Mouse (Mus musculus) layer of hippocampus, postnatal 14 days (tissue): ENCODE results near the gene Anapc15-ps. TPM values are rescaled to one million over a fixed set of nuclear protein-coding genes. Genes with fewer than 3 reads are reported as not detected.

Experiments
- DNase-seq, 2 experiments: peaks; one replicate each; pipeline ENCODE4 v3.0.0; 2021 to 2022; ENCODE audit warnings: low spot score in 2 of 2, mixed read lengths in 1 of 2
- long read RNA-seq, 2 experiments: library from polyadenylated mRNA; stranded (forward); transcript quantifications; one replicate each; pipeline ENCODE4 v2.0.0; 2021
- total RNA-seq, 2 experiments: library from RNA; stranded (reverse); gene quantifications; 2 replicates each; pipeline ENCODE4 v1.2.3; 2021

Anapc15-ps gene
- not detected for total RNA-seq
- long read RNA-seq, experiment 1: 0 reads
- long read RNA-seq, experiment 2: 0 reads

DNA sequence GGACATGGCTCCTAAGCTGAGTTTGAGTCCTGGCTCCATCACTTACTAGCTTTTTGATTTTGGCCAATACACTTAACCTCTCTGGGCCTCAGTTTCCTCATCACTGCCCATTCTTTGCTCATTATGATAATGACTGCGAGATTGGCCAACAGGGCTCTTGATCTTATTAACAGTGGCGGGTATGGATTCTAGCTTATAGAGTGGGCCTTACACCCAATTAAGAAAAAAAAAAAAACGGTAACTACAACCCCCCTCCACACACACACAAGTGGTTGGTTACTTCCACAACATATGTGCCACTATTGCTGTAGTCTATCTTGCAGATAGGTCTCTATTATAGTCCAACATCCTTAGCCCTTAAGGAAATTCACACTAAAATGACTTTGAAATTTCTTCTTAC is at the start of gene Anapc15-ps:
TSS of gene Anapc15-ps (minus strand) at position 101 of the 400 bp plus-strand sequence.
- DNase-seq: no peak

DNA sequence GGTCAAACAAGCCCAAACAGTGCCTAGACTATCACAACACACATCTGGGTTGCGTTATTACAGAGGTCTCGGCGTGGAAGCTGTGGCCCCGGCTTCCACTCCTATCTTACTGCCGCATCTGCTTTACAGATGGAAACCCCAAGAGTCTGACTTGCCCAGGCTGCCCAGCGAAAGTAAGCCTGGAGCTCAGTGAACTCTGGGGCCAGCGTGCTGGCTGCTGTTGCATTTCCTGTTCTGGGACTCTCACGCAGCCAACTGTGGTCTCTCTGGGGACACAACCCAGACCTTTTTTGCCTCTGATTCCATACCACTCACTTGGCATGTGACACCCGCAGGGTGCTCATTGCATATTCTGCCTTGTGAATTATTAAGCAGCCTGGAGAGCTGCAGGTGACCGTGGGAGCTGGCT is 49.0 kb upstream of the Anapc15-ps start:
- DNase-seq: no peak

DNA sequence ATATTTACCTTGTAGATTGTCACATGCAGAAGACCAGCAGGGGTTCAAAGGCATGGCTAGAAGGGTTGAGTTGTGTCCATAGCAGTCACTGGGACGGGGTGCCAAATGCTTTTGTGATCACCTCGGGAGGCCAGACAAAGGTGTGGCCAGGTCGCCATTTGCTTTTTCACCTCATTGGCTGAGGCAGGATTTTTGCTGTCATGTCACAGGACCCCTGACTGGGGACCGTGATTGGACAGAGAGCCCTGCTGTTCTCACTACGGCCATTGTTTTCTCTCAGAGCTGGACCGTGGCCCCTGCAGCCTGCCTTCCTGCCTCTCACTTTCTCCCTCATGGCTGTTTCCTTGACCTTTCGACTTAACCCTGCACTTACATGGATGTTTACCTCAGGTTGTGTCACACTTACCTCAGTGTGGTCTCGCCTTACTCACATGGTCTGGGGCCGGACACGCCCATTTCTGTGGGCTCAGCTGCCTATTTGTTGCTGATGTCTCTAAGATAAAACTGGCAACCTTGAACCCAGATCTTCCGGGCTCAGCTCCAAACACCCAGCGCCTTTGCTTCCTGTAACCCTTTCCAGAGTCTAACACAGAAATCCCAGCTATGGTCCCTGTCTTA is 47.0 kb upstream of the Anapc15-ps start:
- DNase-seq: no peak

DNA sequence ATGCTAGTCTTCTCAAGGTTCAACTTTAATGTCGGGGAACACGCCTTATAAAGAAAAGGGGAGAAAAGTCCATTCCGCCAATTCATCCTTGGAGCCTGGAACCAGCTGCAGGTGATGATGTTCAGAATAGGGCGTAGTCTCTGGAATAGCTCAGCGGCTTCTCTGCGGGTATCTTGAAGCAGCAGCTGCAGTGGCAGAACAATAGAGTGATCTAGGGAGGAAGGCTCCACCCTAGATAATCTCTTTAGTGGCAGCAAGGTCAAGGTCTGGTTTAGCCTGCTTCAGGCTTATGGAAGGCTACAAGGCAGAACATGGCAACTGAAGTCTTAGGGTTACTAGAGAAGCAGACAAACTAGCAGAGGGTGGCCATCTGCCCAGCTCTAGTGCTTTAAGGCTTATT is 46.2 kb upstream of the Anapc15-ps start:
- no peak for DNase-seq

DNA sequence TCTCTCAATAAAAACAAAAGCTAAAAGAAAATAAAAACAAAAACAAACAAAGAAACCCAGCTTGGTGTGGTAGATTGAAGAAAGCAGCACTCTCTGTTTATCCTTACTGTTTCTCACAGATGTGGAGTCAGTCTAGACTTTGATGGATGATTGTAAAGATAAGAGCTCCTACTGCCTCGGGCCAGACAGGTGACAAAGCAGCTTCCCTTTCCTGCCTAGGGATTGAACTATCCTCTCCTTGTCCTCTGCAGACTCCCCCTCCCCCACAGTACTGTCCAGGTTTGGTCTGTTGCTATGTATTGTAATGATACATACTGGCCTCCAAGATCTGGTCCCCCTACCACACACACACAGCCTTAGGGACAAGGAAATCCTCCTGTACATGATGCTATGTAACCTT is 45.5 kb upstream of the Anapc15-ps start:
- DNase-seq: no peak

DNA sequence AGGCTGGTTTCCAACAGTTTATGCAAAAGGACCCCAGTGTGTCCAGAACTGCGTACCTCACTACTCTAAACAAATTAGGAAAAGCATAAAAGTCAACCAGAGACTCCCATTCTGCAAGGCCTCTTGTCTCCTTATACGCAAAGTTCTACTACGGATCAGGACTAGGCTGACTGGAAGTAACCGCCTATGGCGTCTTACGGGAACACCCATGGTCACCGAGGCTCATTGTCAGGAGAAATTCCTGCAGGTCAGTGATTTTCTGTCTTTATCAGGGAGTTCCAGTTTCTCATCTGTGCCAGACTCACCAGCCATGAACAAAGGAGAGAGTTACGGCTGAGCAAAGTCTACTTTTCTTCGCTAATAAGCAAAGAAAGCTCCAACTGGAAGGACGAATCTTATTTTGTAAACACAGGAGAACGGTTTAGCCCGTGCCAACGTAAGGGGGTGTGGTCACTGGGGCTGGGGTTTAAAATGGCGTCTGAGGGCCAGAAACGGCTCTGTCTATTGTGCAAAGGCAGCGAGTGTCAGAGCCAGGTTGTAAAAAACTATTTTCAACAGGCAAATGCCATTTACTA is 43.9 kb upstream of the Anapc15-ps start:
- no peak for DNase-seq

DNA sequence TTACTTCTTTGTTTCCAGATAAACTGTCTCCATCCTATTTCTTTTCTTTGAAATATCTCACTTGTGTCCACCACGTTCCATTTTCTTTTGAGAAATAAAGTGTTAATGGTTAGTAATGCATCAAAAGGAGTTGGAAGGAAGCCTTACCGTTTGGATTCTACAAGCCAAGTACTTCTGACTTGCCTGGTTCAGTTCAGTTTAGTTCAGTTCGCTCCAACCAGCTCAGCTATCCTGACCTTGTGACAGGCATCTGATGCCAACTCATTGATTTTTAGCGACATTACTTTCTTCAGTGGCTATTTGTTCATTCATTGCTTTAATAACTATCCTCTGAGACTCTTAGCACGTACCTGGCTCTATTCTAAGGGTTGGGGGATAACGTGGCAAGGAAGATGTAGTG is 42.4 kb upstream of the Anapc15-ps start:
- no peak for DNase-seq

DNA sequence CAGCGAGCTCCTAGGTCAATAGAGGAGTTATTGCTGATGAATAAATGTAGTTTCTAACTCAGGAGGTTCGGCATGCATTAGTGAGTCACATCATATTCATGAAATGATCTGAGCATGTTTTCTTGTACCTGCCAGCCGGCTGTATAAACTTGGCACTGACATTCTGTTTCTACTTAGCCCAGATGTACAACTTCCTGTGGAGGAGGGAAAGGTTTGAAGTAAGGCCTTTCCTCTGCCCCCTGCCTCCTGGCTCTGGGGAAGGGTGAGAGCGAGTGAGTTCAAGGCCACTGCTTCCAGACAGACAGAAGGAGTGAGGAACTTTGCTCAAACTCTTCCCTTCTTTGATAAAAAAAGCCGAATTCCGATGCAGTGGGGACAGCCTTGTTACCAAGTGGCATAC is 39.0 kb upstream of the Anapc15-ps start:
- no peak for DNase-seq

DNA sequence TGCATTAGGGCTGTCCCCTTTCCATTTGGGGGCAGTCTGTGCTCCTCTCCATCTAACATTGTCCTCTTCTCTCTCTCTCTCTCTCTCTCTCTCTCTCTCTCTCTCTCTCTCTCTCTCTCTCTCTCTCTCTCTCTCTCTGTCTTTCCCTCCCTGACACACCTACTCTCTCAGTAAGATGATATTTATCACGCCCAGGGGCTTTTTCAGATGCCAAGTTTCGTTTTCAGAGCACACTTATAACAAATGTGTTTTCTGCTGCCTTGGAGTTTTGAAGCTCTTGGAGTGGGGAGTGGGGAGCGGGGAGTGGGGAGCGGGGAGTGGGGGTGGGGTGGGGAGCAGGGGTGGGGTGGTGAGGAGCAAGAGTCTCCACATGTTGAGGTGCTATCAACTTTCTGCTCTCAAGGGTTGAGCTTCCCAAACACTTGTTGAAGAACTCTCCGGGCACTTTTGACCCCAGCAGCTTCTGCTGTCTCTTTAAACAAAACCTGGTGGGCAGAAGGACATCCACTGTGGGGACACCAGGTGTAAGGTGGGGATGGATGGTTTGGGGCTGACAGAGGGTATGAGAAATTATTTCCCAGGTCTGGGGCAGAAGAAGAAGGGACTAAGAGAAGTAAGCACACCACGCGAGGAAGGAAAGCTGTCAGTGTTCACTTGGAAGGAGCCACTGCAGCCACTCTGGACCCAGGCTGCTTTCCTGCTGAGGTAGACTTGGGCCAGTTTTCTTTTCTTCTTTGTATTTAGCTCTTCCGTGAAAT is 36.8 kb upstream of the Anapc15-ps start:
- DNase-seq: no peak

DNA sequence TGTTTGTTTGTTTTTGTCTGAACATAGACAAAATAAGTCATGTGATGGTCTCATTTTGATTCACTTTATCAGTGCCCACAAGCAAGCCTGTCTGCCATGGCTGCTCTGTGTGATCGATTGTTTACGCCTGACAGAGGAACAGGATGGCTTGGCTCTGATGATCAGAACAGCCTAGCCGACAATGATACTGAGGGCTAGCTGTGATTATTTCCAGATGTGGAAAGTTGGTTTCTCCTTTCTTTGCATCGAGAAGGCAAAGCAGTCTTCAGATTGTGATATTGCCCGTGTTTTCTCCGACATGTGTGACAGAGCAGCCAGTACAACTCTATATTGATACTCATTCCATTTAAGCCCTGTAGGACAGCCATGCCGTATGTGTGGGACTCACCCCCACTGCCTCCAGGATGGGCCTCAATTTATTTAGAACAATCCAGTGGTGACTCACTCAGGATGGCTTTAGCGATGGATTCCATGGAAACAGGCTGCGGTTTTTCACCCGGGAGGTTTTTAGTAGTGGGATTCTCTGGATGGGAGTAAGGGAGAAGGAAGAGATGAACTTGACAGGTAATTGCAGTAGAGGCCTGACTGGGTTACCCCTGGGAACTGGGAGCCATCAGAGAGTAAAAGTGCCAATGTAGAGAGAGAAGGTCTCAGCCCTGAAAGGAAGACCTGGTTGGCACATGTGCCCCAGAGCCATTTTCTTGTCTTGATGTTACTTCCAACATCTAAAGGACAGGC is 36.1 kb upstream of the Anapc15-ps start:
- DNase-seq: no peak

DNA sequence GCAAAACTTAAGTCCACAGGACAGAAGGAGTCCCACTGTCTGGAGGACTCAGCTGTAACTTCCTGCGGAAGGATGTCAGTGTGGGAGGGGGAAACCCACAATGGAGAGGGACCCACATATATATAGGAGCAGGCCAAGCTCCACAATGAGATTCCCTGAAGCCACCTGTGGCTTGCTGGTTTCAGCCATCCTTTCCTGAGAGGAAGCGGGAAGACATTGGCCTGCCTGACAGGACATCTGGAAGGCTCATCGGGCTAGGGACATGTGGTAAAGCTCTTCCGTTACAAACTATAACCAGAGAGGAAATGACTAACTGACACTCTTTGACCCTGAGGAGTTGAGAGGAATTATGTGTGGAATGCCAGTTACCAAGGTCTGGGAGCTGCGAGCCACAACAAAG is 34.8 kb upstream of the Anapc15-ps start:
- no peak for DNase-seq

DNA sequence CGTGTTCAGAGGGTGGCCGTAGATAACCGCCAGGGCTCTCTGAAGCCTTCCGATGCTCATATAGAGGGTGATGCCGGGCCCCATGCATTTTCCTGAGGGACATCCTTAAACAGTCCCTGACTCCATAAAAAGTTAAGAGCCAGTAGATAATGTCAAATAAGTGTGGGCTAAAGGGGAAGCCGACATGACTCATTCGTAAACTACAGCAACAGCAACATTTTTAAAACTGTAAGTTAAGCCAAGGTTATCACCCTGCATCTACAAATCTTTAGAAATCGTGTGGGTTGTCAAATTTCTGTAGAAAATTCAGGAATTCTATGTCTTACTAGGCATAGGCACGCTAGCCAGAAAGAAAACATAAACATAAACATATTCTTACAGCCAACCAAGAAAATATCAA is 33.6 kb upstream of the Anapc15-ps start:
- no peak for DNase-seq

DNA sequence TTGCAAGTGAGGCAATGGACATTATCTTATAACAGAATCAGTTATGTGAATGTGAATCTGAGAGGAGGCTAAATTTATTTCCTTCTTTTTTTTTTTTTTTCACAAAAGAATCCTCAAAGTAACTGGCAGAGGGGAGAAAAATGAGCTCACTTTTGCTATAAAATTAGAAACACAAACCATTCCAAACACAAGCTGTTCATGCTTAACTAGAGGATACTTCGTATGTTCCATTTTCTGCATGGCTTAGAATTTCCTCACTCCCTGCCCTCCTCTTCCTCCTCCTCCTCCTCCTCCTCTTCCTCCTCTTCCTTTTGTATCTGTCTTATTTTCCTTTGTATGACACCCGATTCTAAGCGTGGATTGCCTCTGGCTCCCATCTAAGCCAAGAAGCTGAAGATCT is 32.5 kb upstream of the Anapc15-ps start:
- DNase-seq: no peak

DNA sequence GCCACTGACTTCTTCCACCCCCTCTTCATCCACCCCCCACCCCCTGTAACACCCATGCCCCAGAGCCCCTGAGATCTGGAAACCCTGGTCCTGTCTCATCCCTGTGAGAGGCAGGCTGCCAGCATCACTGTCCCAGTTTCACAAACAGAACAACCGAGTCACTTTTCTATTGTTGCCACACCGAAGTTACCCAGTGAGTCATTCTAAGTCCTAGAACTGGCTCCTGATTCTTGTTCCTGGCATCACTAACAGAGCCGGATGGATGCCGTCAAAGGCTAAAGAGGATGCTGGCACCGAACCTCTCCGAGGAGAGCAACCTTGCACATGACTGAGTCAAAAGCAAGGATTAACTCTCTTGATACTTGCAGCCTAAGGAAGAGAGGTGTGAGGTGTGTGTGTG is 31.6 kb upstream of the Anapc15-ps start:
- DNase-seq: no peak

DNA sequence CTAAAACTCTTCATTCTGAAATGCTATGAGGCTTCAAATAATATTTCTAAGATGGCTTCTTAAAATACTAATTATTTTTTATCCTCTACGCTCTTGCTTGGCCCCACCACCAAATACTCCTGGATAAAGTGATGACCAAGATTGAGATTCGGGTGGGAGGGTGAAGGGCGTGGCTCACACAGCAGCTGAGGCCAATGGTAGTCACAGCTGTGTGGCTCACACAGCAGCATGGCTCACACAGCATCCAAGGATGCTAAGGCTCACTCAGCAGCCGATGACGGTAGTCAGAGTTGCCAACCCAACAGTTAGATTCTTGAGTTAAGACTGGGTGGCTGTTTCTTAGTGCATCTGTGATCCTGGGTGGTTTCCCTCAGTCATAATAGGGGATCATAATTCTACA is 30.5 kb upstream of the Anapc15-ps start:
- no peak for DNase-seq

DNA sequence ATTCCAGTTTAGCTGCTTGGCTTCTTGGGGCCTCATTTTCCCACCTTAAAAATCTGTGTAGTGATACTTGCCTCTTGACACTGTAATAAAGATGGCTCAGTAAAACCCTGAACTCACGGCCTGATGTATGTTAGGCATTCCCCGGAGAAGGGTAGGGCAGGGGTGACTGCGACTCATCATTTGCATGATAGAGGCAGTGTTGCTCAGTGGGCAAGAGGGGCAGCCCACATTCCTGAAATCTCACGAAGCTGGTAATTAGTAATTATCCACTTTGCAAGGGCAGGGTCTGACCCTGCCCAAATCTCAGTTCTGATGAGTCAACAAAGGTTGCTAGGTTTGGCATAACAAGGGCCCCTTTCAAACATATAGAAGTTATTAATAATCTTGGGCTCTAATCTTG is 27.2 kb upstream of the Anapc15-ps start:
- DNase-seq: no peak

DNA sequence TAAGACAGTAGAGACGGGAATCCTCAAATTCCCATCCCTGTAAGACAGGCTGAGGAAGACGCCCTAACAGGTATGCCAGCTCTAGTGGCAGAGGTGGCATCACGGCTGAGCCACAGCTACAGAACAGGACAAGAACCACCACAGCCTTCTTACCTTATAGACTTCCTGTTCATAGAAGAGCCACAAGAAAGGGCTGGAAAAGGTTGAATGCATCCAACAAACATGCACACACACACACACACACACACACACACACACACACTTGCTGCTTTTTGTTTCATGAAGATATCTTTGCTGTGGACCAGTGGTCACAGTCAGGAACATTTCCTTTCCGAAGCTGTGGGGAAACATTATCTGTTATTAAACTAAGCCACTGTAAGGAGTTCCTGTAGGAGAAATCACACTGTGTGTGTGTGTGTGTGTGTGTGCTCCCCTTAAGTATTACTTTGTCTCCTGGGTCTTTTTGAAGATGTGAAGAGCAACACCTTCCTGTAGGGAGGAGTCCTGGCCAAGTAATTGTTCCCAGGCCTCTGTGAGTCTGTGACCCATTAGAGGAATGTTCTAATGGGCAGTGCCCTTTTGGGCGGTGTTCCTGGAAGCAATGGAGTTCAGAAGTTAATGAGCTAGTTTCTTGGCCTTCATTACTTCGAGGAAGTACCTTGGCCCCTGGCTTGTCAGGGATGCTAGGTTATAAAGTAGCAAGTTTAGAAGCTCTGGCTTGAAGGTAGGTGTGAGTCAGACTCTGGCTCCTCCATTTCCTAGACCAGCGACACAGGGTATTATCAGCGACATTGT is 25.9 kb upstream of the Anapc15-ps start:
- DNase-seq: no peak

DNA sequence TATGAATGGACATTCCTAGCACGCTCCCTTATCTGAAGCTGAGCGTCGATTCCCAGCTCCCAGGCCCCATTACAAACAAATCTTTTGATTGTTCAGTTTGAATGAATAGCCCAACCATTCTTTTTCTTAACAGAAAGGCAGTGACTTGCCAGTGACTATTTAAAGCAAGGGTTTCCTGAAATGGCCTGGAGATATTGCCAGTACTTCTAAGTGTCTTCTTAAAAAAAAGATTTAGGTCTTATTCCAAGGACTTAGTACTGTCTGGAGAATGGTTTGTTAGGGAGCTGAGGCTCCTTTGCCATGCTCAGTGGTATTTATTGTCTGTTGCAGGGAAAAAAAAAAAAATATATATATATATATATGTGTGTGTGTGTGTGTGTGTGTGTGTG is 23.0 kb upstream of the Anapc15-ps start:
- no peak for DNase-seq

DNA sequence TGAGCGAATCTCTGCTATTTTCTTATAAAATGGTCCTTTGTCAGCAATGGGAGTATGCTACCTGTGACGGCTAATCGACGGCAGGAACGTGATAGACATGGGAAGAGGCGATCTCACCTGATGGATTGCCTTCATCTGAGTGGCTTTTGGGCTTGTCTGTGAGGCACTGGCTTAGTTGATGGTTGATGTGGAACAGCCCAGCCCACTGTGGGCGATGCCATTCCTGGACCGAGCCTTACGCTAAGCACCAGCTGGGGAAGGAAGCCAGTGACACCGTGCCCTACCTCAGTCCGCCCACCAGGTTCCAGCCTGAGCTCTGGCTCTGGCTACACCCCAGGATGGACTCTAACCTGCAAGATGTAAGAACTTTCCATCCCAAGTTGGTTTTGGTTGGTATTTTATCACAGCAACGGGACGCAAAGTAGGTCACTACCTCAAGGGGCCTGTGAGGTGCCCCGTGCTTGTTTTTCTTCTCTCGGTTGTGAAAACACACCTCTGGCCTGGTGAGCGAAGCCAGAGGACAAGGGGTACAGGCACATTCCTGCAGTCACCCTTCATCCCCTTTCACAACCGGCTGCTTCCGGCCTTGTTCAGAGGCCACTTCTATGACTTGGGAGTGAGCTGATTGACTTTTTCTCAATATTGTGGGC is 22.5 kb upstream of the Anapc15-ps start:
- DNase-seq: no peak

DNA sequence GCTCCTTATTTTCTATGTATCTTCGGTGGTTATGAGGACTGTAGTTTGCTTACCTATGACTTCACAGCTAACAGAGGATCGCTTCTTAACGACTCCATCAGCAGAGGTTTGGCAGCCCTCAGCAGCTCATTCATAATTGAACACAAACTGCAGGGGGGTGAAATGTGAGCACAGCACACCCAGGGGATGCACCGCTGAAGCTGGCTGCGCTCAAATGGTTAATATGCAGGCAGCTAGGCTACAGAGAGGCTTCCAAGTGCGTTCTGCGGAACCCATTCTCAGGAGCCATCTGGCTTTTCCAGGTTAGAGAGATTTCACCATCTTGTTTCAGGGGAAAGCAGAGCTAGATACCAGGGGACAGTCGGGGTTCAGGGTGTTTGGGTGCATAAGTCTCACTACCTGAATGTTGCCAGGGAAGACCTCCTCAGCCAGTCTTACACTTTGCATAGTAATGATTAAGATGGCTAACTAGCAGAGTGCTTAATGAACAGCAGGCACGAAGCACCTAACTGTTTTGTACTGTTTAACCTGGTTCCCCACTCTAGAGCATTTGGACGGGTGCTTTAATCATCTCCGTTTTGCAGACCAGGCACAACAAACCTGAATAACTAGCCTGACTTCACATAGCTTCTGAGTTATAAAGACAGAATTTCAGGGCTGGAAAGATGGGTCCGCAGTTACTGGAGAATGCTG is 21.5 kb upstream of the Anapc15-ps start:
- no peak for DNase-seq
